Mouse (Mus musculus): Measurements from ENCODE around the gene Mfap5. TPM values are rescaled to one million over a fixed set of nuclear protein-coding genes. Genes with fewer than 3 reads are reported as not detected.

The Mfap5 gene
- total RNA-seq, 1 experiment: 8.7 TPM

DNA sequence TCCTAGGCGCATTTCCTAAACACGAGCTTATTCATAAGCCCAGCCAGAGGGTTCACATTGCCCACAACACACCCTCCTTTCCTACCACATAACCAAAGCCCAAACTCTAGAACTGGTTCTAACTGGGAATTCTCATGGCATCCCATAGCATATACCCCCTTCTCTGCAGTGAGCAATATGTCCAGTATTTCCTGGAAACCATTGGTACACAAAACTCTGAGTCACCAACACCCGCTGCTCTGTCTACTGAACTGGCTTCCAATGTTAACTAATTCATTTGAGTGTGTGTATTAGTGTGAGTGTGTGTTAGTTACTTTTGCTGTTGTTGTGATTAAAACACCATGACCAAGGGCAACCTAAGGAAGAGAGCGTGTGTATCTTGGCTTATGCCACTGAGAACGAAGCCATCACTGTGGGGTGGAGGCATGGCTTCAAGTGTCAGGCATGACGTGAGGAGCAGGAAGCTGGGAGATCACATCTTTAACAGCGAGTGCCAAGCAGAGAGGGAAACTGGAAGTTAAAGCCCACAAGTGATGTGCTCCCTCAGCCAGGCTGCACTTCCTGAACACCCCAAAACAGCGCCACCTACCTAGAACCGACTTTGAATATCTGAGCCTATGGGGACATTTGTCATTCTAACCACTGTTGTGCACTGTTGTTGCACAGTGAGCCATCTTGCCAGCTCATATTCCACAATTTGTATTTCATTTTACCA is 59.6 kb downstream of the Mfap5 start:
- H3K4me1 ChIP-seq (ENCODE audit: control insufficient read depth in 2 of 2, insufficient read depth in 2 of 2, low read length in 2 of 2, poor library complexity in 1 of 2): no peaks in the 10 kb centered on the region
- TF ChIP-seq ZNF384 (IDR thresholded peaks at IDR 0.05; ENCODE audit: low read depth, low read length) (no peak), ZC3H11A (IDR thresholded peaks at IDR 0.05; ENCODE audit: borderline replicate concordance, low read depth, low read length) (no peak), CHD2 (IDR thresholded peaks at IDR 0.05; ENCODE audit: low read depth, low read length) (no peak), MAFK (IDR thresholded peaks at IDR 0.05; ENCODE audit: insufficient read depth, low read depth, low read length) (no peak), HCFC1 (IDR thresholded peaks at IDR 0.05; ENCODE audit: borderline replicate concordance, insufficient read depth, low read length) (no peak)
- H3K9ac ChIP-seq (ENCODE audit: insufficient read depth, low read depth, low read length, poor library complexity, severe bottlenecking): no peak overlapping the region
- no peak overlapping the region for H3K27ac ChIP-seq (ENCODE audit: insufficient read depth, low read depth, low read length, poor library complexity, severe bottlenecking)
- no peaks in the 10 kb centered on the region for H3K36me3 ChIP-seq (ENCODE audit: control insufficient read depth, insufficient read depth, low read length, poor library complexity, severe bottlenecking)
- in situ Hi-C loops (cut with MboI; ENCODE audit: low sequenced_read_pairs in 2 of 2, unreplicated experiment in 2 of 2): no loop called here
- no peaks in the 10 kb centered on the region for H3K9me3 ChIP-seq (ENCODE audit: control insufficient read depth, insufficient read depth, low read depth, low read length)
- no peak overlapping the region for H3K4me3 ChIP-seq (ENCODE audit: insufficient read depth in 1 of 2, low read depth in 1 of 2, low read length in 2 of 2, poor library complexity in 1 of 2, severe bottlenecking in 1 of 2)
- DNase-seq (ENCODE audit: low read depth, low spot score): no peak

DNA sequence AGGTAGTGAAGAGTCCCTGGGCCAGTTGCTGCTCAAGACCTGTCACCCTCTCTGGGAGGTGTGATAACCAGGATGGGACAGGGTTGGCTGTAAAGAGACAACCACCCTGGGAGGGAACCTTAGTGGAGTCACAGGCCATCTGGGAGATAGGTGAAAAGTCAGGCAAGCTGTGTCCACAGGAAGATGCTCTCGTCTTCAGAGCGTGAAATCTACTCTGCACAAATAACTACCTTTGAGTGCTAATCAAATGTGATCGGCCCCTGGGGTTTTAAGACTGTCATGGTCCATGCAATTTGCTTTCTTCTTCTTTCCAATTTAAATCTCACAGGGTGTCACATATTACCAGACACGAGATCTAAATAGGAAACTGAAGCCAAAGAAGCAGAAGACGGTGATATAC is 63.5 kb downstream of the Mfap5 start:
- H3K9me3 ChIP-seq (ENCODE audit: control insufficient read depth, insufficient read depth, low read depth, low read length): no peaks in the 10 kb centered on the region
- TF ChIP-seq ZNF384 (IDR thresholded peaks at IDR 0.05; ENCODE audit: low read depth, low read length) (no peak), ZC3H11A (IDR thresholded peaks at IDR 0.05; ENCODE audit: borderline replicate concordance, low read depth, low read length) (no peak), CHD2 (IDR thresholded peaks at IDR 0.05; ENCODE audit: low read depth, low read length) (no peak), HCFC1 (IDR thresholded peaks at IDR 0.05; ENCODE audit: borderline replicate concordance, insufficient read depth, low read length) (no peak), MAFK (IDR thresholded peaks at IDR 0.05; ENCODE audit: insufficient read depth, low read depth, low read length) (no peak)
- H3K36me3 ChIP-seq (ENCODE audit: control insufficient read depth, insufficient read depth, low read length, poor library complexity, severe bottlenecking): no peaks in the 10 kb centered on the region
- no peak overlapping the region for H3K27ac ChIP-seq (ENCODE audit: insufficient read depth, low read depth, low read length, poor library complexity, severe bottlenecking)
- in situ Hi-C loops (cut with MboI; ENCODE audit: low sequenced_read_pairs in 2 of 2, unreplicated experiment in 2 of 2): no loop called here
- H3K4me1 ChIP-seq (ENCODE audit: control insufficient read depth in 2 of 2, insufficient read depth in 2 of 2, low read length in 2 of 2, poor library complexity in 1 of 2): no peaks in the 10 kb centered on the region
- no peak for DNase-seq (ENCODE audit: low read depth, low spot score)
- no peak overlapping the region for H3K4me3 ChIP-seq (ENCODE audit: insufficient read depth in 1 of 2, low read depth in 1 of 2, low read length in 2 of 2, poor library complexity in 1 of 2, severe bottlenecking in 1 of 2)
- H3K9ac ChIP-seq (ENCODE audit: insufficient read depth, low read depth, low read length, poor library complexity, severe bottlenecking): no peak overlapping the region

DNA sequence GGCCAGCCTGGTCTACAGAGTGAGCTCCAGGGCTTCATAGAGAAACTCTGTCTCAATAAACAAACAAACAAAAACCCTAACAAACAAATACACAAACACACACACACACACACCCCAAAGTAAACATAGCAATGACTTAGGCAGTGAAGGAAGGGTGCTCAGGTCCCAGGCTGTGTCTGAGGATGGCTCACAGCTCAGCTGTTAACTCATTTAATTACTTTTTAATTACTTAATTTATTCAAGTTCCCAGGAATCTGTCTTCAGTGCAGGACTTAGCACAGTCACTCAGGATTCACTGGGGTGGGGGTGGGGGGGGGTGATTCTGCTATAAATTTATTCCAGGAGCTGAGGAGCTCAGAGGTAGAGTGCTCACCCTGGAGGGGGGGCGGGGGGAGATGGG is 64.1 kb downstream of the Mfap5 start:
- DNase-seq (ENCODE audit: low read depth, low spot score): no peak
- Histone ChIP-seq H3K4me3 (ENCODE audit: insufficient read depth in 1 of 2, low read depth in 1 of 2, low read length in 2 of 2, poor library complexity in 1 of 2, severe bottlenecking in 1 of 2) (no peak overlapping the region), H3K9ac (ENCODE audit: insufficient read depth, low read depth, low read length, poor library complexity, severe bottlenecking) (no peak overlapping the region), H3K4me1 (ENCODE audit: control insufficient read depth in 2 of 2, insufficient read depth in 2 of 2, low read length in 2 of 2, poor library complexity in 1 of 2) (no peaks in the 10 kb centered on the region), H3K27ac (ENCODE audit: insufficient read depth, low read depth, low read length, poor library complexity, severe bottlenecking) (no peak overlapping the region), H3K36me3 (ENCODE audit: control insufficient read depth, insufficient read depth, low read length, poor library complexity, severe bottlenecking) (no peaks in the 10 kb centered on the region), H3K9me3 (ENCODE audit: control insufficient read depth, insufficient read depth, low read depth, low read length) (no peaks in the 10 kb centered on the region)
- in situ Hi-C loops (cut with MboI; ENCODE audit: low sequenced_read_pairs in 2 of 2, unreplicated experiment in 2 of 2): no loop called here
- TF ChIP-seq MAFK (IDR thresholded peaks at IDR 0.05; ENCODE audit: insufficient read depth, low read depth, low read length) (no peak), ZC3H11A (IDR thresholded peaks at IDR 0.05; ENCODE audit: borderline replicate concordance, low read depth, low read length) (no peak), HCFC1 (IDR thresholded peaks at IDR 0.05; ENCODE audit: borderline replicate concordance, insufficient read depth, low read length) (no peak), ZNF384 (IDR thresholded peaks at IDR 0.05; ENCODE audit: low read depth, low read length) (no peak), CHD2 (IDR thresholded peaks at IDR 0.05; ENCODE audit: low read depth, low read length) (no peak)

DNA sequence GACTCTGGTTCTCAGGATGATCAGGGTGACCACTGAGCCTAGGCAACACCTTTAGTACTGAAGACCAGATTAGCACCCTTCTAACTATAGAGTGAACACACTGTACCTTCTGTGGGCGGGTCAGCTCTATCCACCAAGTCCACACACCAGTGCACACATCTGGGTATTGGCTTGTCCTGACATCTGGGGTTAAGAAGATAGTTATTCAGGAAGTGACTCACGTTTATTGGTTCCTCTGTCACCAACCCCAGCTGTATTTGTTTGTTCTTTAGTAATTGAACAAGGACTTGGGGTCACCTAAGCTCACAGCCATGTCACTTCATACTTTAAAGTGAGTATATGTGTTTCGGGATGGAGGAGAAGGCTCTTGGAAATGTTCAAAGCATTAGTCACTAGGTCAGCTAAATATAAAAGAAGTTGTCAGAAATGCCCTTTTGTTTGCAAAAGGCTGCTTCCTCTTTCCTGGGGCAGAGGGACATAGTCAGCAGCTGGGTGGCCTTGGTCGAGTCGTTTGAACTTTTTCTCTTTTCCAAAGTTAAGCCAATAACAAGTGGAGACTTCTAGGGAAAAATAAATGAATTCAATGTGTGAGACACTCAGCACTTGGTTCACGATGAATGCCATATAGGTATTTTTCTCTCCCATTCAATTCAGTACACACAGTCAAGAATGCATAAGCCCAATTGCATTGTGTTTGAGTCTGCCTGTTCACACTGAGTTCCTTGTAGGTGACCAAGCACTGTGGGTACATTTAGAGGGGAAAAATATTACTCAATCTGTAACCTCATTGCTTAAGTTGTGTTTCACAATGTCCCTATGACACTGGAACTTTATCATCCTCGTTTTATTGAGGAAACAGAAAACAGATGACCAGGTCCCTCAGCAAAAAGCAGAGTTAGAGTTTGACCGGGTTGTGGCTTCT is 65.3 kb downstream of the Mfap5 start:
- in situ Hi-C loops (cut with MboI; ENCODE audit: low sequenced_read_pairs in 2 of 2, unreplicated experiment in 2 of 2): no loop called here
- H3K4me3 ChIP-seq (ENCODE audit: insufficient read depth in 1 of 2, low read depth in 1 of 2, low read length in 2 of 2, poor library complexity in 1 of 2, severe bottlenecking in 1 of 2): no peak overlapping the region
- no peak for DNase-seq (ENCODE audit: low read depth, low spot score)
- no peak overlapping the region for H3K9ac ChIP-seq (ENCODE audit: insufficient read depth, low read depth, low read length, poor library complexity, severe bottlenecking)
- TF ChIP-seq ZC3H11A (IDR thresholded peaks at IDR 0.05; ENCODE audit: borderline replicate concordance, low read depth, low read length) (no peak), CHD2 (IDR thresholded peaks at IDR 0.05; ENCODE audit: low read depth, low read length) (no peak), MAFK (IDR thresholded peaks at IDR 0.05; ENCODE audit: insufficient read depth, low read depth, low read length) (no peak), HCFC1 (IDR thresholded peaks at IDR 0.05; ENCODE audit: borderline replicate concordance, insufficient read depth, low read length) (no peak), ZNF384 (IDR thresholded peaks at IDR 0.05; ENCODE audit: low read depth, low read length) (no peak)
- H3K27ac ChIP-seq (ENCODE audit: insufficient read depth, low read depth, low read length, poor library complexity, severe bottlenecking): no peak overlapping the region
- no peaks in the 10 kb centered on the region for H3K4me1 ChIP-seq (ENCODE audit: control insufficient read depth in 2 of 2, insufficient read depth in 2 of 2, low read length in 2 of 2, poor library complexity in 1 of 2)
- no peaks in the 10 kb centered on the region for H3K9me3 ChIP-seq (ENCODE audit: control insufficient read depth, insufficient read depth, low read depth, low read length)
- H3K36me3 ChIP-seq (ENCODE audit: control insufficient read depth, insufficient read depth, low read length, poor library complexity, severe bottlenecking): no peaks in the 10 kb centered on the region
